Mouse (Mus musculus) limb, embryonic 13.5 days (tissue): Measurements from ENCODE around the gene Slf2. TPM values are rescaled to one million over a fixed set of nuclear protein-coding genes. Genes with fewer than 3 reads are reported as not detected.

ENCODE experiments used
- ATAC-seq: fragments of 200-750 bp; cut with Nextera tagmentation; 2 replicates; pipeline ENCODE4 v1.8.0; 2017; ENCODE audit warnings: low read depth, moderate number of reproducible peaks, moderate TSS enrichment; ENCODE audit not compliant: low FRiP score
- H3K27ac ChIP-seq: fragments of 300-500 bp; sonication (generic); 2 replicates; pipeline ENCODE4 v1.5.1; 2015; ENCODE audit warnings: inconsistent platforms, mild to moderate bottlenecking, moderate library complexity
- H3K27me3 ChIP-seq: fragments of 300-500 bp; sonication (generic); 2 replicates; pipeline ENCODE4 v1.6.1; 2015; ENCODE audit warnings: mild to moderate bottlenecking, inconsistent platforms
- H3K36me3 ChIP-seq: fragments of 300-500 bp; sonication (generic); 2 replicates; pipeline ENCODE4 v1.6.1; 2015; ENCODE audit warnings: inconsistent platforms, mild to moderate bottlenecking, moderate library complexity
- H3K4me1 ChIP-seq: fragments of 300-500 bp; sonication (generic); 2 replicates; pipeline ENCODE4 v1.6.1; 2015; ENCODE audit warnings: inconsistent platforms
- H3K4me2 ChIP-seq: fragments of 300-500 bp; sonication (generic); replicated peaks from 2 replicates; pipeline ENCODE4 v1.6.1; 2015; ENCODE audit warnings: inconsistent platforms, mild to moderate bottlenecking, moderate library complexity
- H3K4me3 ChIP-seq: fragments of 300-500 bp; sonication (generic); 2 replicates; pipeline ENCODE4 v1.5.1; 2015; ENCODE audit warnings: moderate library complexity, mild to moderate bottlenecking, inconsistent platforms
- H3K9ac ChIP-seq: fragments of 300-500 bp; sonication (generic); 2 replicates; pipeline ENCODE4 v1.6.1; 2015; ENCODE audit warnings: mild to moderate bottlenecking, inconsistent platforms
- H3K9me3 ChIP-seq: fragments of 300-500 bp; sonication (generic); 2 replicates; pipeline ENCODE4 v1.6.1; 2016; ENCODE audit warnings: inconsistent platforms
- WGBS: fragments of 180-500 bp; shearing (Covaris S2); methylation state at CpG from one replicate; pipeline ENCODE4 v1.1.7; 2015; 5-methylcytosine and 5-hydroxymethylcytosine counted together
- polyA plus RNA-seq: library from polyadenylated mRNA; unstranded; fragments of >200 nt; fragmentation: Nextera tagmentation; extraction: Ambion mirVana; gene quantifications from 2 replicates; pipeline ENCODE4 v1.2.1, GENCODE M21; 2015

Gene Slf2
- polyA plus RNA-seq, 1 experiment from 2014 or later = 41.5 TPM

GRCm38 (mm10) chr19:45016341-45017215 is 85.6 kb downstream of the Slf2 start:
- no peaks in the 10 kb centered on the region for H3K9me3 ChIP-seq

DNA sequence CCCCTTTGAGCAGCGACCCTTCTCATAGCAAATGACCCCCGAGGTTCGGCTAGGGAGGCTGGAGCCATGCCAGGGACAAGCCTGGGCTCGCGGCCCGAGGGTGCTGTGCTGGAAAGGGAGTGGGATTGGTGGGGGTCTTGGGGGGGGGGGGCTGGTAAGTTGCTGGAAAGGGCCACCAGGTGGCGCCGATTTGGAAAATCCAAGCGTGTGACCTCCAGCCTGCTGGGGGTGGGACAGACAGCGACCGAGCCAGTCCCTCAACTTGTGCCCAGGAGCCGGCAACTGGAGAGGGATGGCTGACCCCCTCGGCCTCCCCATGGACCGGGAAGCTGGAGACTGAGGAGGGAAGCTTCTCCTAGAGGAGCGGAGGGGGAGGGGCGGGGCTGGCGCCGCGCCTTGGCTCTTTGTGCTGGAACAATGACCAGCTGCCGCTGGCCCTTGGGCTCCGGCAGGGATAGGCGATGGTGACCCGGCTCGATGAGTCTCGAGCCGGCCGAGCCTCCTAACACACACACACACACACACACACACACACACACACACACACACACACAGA is 86.3 kb downstream of the Slf2 start:
- ATAC-seq = peak; percentile 10
- no peaks in the 10 kb centered on the region for H3K9me3 ChIP-seq
- H3K4me3 ChIP-seq = peak overlapping the region; percentile 79
- peaks cover 81% of the 10 kb centered on the region for H3K4me1 ChIP-seq
- peak overlapping the region; percentile 99 for H3K27ac ChIP-seq
- H3K36me3 ChIP-seq = peaks cover 17% of the 10 kb centered on the region
- no peaks in the 10 kb centered on the region for H3K27me3 ChIP-seq
- peak overlapping the region; percentile 96 for H3K9ac ChIP-seq
- 0% methylated on average over 14 of the region's 27 CpGs for WGBS
- H3K4me2 ChIP-seq = peak overlapping the region; percentile 91

More at GRCm38 (mm10) chr19:45016341-45017215, 85.6 kb downstream of the Slf2 start:
- Histone ChIP-seq H3K4me1 (peaks cover 77% of the 10 kb centered on the region), H3K36me3 (peaks cover 18% of the 10 kb centered on the region), H3K9ac (peak overlapping the region; percentile 96), H3K4me2 (peak overlapping the region; percentile 91), H3K27me3 (no peaks in the 10 kb centered on the region), H3K27ac (peak overlapping the region; percentile 99), H3K4me3 (peak overlapping the region; percentile 79)
- WGBS = under 1% methylated on average over 16 of the region's 18 CpGs
- peak; percentile 73 for ATAC-seq

- peaks cover 76% of the 10 kb centered on the region for H3K4me1 ChIP-seq
Observed at GRCm38 (mm10) chr19:45017909-45018308, 87.0 kb downstream of the Slf2 start.

DNA sequence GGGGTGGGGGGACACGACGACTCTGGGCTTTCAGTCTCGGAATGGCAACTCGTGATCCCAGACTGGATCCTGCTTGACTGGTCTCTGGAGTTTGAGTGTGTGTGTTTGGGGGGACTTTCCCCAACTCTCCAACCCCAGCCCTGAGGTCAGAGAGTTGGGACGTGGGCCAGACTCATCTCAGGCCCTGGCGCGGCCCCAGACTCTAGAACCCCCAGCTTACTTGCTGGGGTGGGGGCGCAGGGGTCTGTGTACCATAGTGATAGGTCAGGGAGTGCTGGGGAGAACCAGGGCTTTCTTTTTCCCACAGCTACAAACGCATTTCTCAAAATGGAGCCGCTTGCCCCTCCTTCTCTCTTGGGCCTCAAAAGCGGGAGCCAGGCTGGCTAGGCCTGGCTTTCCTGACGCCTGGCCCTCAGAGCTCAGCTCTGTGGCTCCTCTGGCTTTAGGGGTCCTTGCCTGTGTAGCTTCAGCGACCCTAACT is 87.4 kb downstream of the Slf2 start:
- peak overlapping the region; percentile 79 for H3K4me3 ChIP-seq
- ATAC-seq = no peak

More at GRCm38 (mm10) chr19:45017909-45018308, 87.0 kb downstream of the Slf2 start:
- Histone ChIP-seq H3K27me3 (no peaks in the 10 kb centered on the region), H3K27ac (peak overlapping the region; percentile 99), H3K36me3 (peaks cover 22% of the 10 kb centered on the region), H3K9me3 (no peaks in the 10 kb centered on the region), H3K4me2 (peak overlapping the region; percentile 91), H3K9ac (peak overlapping the region; percentile 96), H3K4me3 (peak overlapping the region; percentile 79)
- WGBS = under 1% methylated on average over 44 of the region's 48 CpGs
- peak; percentile 45 for ATAC-seq

DNA sequence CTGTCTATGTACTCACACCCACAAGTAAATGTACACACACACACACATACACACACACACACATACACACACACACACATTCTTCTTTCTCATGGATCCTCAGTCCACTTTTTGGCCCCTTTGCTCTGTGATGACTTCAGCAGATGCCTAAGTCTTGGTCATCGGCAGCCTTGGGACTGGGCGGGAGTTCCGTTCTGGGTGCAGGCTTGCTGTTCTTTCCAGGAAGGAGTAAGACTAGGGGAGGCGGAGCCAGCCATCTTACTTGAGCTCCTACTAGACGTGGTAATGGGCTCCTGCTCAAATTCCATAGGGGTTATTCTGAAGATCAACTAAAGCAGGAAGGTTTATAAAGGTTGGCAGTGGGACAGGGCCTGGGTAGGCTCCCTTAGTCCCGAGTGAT is 89.4 kb downstream of the Slf2 start:
- H3K9me3 ChIP-seq = no peaks in the 10 kb centered on the region
- ATAC-seq = no peak
- peaks cover 43% of the 10 kb centered on the region for H3K36me3 ChIP-seq
- peak overlapping the region; percentile 91 for H3K4me2 ChIP-seq
- peak overlapping the region; percentile 5 for H3K4me3 ChIP-seq
- peak overlapping the region; percentile 56 for H3K9ac ChIP-seq
- H3K27ac ChIP-seq = peak overlapping the region; percentile 6; the same call in 1 of the 2 replicates
- 55% methylated on average over 6 of the region's 6 CpGs for WGBS
- H3K4me1 ChIP-seq = peaks cover 54% of the 10 kb centered on the region
- no peaks in the 10 kb centered on the region for H3K27me3 ChIP-seq

More for the DNA sequence above, 87.4 kb downstream of the Slf2 start:
- Histone ChIP-seq H3K27ac (peak overlapping the region; percentile 99), H3K27me3 (no peaks in the 10 kb centered on the region), H3K4me1 (peaks cover 71% of the 10 kb centered on the region), H3K36me3 (peaks cover 25% of the 10 kb centered on the region), H3K4me2 (peak overlapping the region; percentile 91), H3K9ac (peak overlapping the region; percentile 96), H3K9me3 (no peaks in the 10 kb centered on the region)
- under 1% methylated on average over 13 of the region's 13 CpGs for WGBS

GRCm38 (mm10) chr19:45021362-45021761 is 90.4 kb downstream of the Slf2 start:
- Histone ChIP-seq H3K27me3 (no peaks in the 10 kb centered on the region), H3K4me3 (no peak overlapping the region), H3K4me1 (peaks cover 46% of the 10 kb centered on the region), H3K27ac (no peak overlapping the region), H3K4me2 (peak overlapping the region; percentile 91; the same call in 1 of the 2 replicates), H3K9ac (peak overlapping the region; percentile 35; the same call in 1 of the 2 replicates), H3K36me3 (peaks cover 53% of the 10 kb centered on the region), H3K9me3 (no peaks in the 10 kb centered on the region)
- 91% methylated on average over 15 of the region's 15 CpGs for WGBS
- ATAC-seq = no peak

DNA sequence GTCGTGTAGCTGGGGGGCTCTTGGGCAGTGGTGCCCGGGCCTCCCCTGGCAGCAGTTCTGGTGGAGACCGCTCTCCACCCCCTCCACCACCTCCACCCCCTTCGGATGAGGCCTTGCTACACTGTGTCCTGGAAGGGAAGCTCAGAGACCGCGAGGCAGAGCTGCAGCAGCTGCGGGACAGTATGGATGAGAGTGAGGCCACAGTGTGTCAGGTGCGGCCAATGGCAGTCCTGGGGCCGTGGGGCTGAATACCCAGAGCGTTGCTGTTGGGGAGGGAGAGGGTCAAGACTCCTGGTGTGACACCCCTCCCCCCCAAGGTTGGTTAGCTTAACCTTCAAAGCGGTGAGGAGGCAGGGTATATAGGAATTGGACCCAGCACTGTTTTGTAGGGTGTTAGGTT is 93.0 kb downstream of the Slf2 start:
- H3K9me3 ChIP-seq = no peaks in the 10 kb centered on the region
- H3K4me3 ChIP-seq = no peak overlapping the region
- WGBS = 89% methylated on average over 11 of the region's 11 CpGs
- ATAC-seq = no peak
- H3K9ac ChIP-seq = no peak overlapping the region
- H3K27me3 ChIP-seq = no peaks in the 10 kb centered on the region
- H3K36me3 ChIP-seq = peaks cover 79% of the 10 kb centered on the region
- H3K27ac ChIP-seq = no peak overlapping the region
- H3K4me1 ChIP-seq = peaks cover 47% of the 10 kb centered on the region
- no peak overlapping the region for H3K4me2 ChIP-seq

GRCm38 (mm10) chr19:45024775-45025174 is 93.8 kb downstream of the Slf2 start:
- H3K4me3 ChIP-seq = no peak overlapping the region
- ATAC-seq = no peak
- no peaks in the 10 kb centered on the region for H3K9me3 ChIP-seq
- no peak overlapping the region for H3K27ac ChIP-seq
- peaks cover 79% of the 10 kb centered on the region for H3K36me3 ChIP-seq
- peaks cover 39% of the 10 kb centered on the region for H3K4me1 ChIP-seq
- no peak overlapping the region for H3K9ac ChIP-seq
- WGBS = 91% methylated on average over 20 of the region's 20 CpGs
- no peak overlapping the region for H3K4me2 ChIP-seq
- H3K27me3 ChIP-seq = no peaks in the 10 kb centered on the region

DNA sequence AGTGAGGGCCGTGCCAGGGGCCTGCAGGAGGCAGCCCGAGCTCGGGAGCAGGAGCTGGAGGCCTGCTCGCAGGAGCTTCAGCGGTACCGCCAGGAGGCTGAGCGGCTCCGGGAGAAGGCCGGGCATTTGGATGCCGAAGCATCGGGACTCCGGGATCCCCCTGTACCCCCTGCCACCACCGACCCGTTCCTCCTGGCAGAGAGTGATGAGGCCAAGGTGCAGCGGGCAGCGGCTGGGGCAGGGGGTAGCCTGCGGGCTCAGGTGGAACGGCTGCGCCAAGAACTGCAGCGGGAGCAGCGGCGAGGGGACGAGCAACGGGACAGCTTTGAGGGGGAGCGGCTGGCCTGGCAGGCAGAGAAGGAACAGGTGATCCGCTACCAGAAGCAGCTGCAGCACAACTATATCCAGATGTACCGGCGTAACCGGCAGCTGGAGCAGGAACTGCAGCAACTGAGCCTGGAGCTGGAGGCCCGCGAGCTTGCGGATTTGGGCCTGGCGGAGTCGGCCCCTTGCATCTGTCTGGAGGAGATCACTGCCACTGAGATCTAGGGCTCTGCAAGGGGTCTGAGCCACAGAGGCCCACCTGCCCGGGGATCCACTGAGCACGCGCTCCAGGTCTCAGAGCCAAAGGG is 95.1 kb downstream of the Slf2 start:
- Histone ChIP-seq H3K27ac (0 out of 2 replicates have a peak overlapping the region, but pooled peaks have one; percentile 22), H3K36me3 (peaks cover 74% of the 10 kb centered on the region), H3K9ac (no peak overlapping the region), H3K4me1 (peaks cover 36% of the 10 kb centered on the region), H3K4me3 (no peak overlapping the region), H3K9me3 (no peaks in the 10 kb centered on the region), H3K4me2 (no peak overlapping the region), H3K27me3 (no peaks in the 10 kb centered on the region)
- ATAC-seq = no peak
- 74% methylated on average over 37 of the region's 37 CpGs for WGBS

DNA sequence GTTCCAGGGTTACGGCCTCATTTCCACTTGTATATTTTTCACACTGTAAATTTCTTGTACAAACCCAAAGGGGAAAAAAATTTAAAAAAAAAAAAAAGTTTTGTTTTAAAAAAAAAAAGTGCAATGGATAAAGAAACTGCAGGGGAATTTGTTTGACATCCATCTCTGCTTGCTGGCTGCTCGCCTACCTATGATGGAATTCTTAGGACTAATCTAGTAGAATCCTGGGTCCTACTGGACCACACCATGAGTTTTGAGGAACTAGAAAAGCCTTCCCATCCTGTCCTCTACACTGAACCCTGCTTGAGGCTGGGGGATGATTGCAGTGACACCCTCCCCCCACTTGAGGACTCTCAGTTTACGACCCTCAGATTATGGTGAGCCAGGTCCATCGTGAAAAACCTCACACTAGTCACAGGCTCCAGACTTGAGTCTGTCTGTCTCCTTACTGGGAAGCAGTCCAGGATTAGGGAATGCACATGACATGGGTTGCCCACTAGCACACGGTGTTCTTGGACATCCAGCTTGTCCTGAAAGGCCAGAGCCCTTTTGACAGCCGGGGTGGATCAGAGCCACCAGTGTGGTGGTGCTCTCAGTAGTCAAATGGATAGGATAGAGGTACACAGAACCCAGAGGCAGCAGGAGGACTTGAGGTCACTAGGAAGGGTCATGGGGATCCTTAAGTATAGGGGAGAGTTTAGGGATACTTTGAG is 96.2 kb downstream of the Slf2 start:
- peaks cover 34% of the 10 kb centered on the region for H3K4me1 ChIP-seq
- H3K9me3 ChIP-seq = no peaks in the 10 kb centered on the region
- H3K27me3 ChIP-seq = no peaks in the 10 kb centered on the region
- peaks cover 64% of the 10 kb centered on the region for H3K36me3 ChIP-seq
- 0 out of 2 replicates have a peak overlapping the region, but pooled peaks have one; percentile 8 for H3K9ac ChIP-seq
- WGBS = 69% methylated on average over 6 of the region's 6 CpGs
- H3K4me2 ChIP-seq = no peak overlapping the region
- H3K4me3 ChIP-seq = no peak overlapping the region
- ATAC-seq = no peak
- no peak overlapping the region; the same call in 1 of the 2 replicates for H3K27ac ChIP-seq

DNA sequence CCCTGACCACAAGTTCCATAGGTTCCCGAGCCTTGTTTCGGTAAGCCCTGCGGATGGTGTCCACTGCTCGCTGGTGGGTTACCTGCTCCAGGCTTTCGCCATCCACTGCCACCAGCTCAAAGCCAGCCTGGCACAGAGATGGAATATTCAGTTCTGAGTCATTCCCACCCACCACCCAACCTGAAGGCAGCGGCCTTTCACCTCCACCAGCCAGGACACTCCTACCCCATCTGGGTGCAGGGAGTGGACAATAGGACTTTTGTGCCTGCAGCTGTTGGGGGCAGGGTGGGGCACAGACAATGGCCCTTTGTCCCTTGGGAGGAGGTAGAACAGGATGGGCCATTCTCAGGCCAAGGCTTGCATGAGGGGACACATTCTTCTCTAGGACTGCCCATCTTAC is 96.9 kb downstream of the Slf2 start:
- no peaks in the 10 kb centered on the region for H3K27me3 ChIP-seq
- H3K4me2 ChIP-seq = no peak overlapping the region
- no peak overlapping the region for H3K9ac ChIP-seq
- H3K27ac ChIP-seq = no peak overlapping the region; the same call in 1 of the 2 replicates
- no peak overlapping the region for H3K4me3 ChIP-seq
- H3K4me1 ChIP-seq = peaks cover 42% of the 10 kb centered on the region
- H3K9me3 ChIP-seq = no peaks in the 10 kb centered on the region
- WGBS = 88% methylated on average over 6 of the region's 6 CpGs
- peaks cover 57% of the 10 kb centered on the region for H3K36me3 ChIP-seq
- ATAC-seq = no peak
